Mouse (Mus musculus): Measurements from ENCODE around the gene Cryba1.

The Cryba1 gene

GRCm38 (mm10) chr11:77713736-77714135 is 11.3 kb downstream of the Cryba1 start:
- DNase-seq = no peak

GRCm38 (mm10) chr11:77709039-77709438 is 16.0 kb downstream of the Cryba1 start:
- DNase-seq = no peak

GRCm38 (mm10) chr11:77705920-77706319 is 19.2 kb downstream of the Cryba1 start:
- no peak for DNase-seq

- DNase-seq = no peak
Measured at GRCm38 (mm10) chr11:77697232-77697631, 27.9 kb downstream of the Cryba1 start.

- DNase-seq = no peak
Measured at GRCm38 (mm10) chr11:77693026-77693425, 32.1 kb downstream of the Cryba1 start.

- DNase-seq = peak; percentile 27
Measured at GRCm38 (mm10) chr11:77687541-77688131, 37.4 kb downstream of the Cryba1 start.

GRCm38 (mm10) chr11:77686841-77687540 is 38.1 kb downstream of the Cryba1 start:
- DNase-seq = peak; percentile 53

- peak; percentile 45 for DNase-seq
Measured at GRCm38 (mm10) chr11:77686346-77686840, 38.7 kb downstream of the Cryba1 start.

GRCm38 (mm10) chr11:77685383-77686265 is 39.5 kb downstream of the Cryba1 start, which contains the start of gene Nufip2:
Gene Nufip2, plus strand, starts transcription at chr11:77686155.
- DNase-seq = peak; percentile 97

GRCm38 (mm10) chr11:77684896-77685295 is 40.2 kb downstream of the Cryba1 start:
- no peak for DNase-seq

GRCm38 (mm10) chr11:77680018-77680417 is 45.1 kb downstream of the Cryba1 start:
- DNase-seq = no peak

GRCm38 (mm10) chr11:77673428-77673991 is 51.6 kb downstream of the Cryba1 start:
- DNase-seq = no peak

- no peak for DNase-seq
Measured at GRCm38 (mm10) chr11:77672746-77673145, 52.3 kb downstream of the Cryba1 start.
